Mouse (Mus musculus): Measurements from ENCODE around the gene Myo3b. TPM values are rescaled to one million over a fixed set of nuclear protein-coding genes. Genes with fewer than 3 reads are reported as not detected.
"Not testable (repeated sequence)": the region's sequence is repeated elsewhere in the genome, so short reads cannot be mapped to it uniquely, and the experiment has no call there.

Gene Myo3b
- polyA plus RNA-seq, 1 experiment from 2014 or later: not detected

- Histone ChIP-seq H3K4me2 (no peak overlapping the region), H3K9me3 (no peaks in the 10 kb centered on the region), H3K27ac (no peak overlapping the region), H3K4me3 (no peak overlapping the region), H3K36me3 (no peaks in the 10 kb centered on the region), H3K27me3 (no peaks in the 10 kb centered on the region), H3K9ac (no peak overlapping the region), H3K4me1 (no peaks in the 10 kb centered on the region)
- WGBS: 79% methylated on average over 22 of the region's 22 CpGs
- ATAC-seq (ENCODE audit: insufficient number of reproducible peaks, insufficient read depth, low FRiP score, low TSS enrichment, low read depth): no peak
These were observed 171.8 kb downstream of the Myo3b start for GRCm38 (mm10) chr2:70210427-70211332.

- Histone ChIP-seq H3K4me1 (no peaks in the 10 kb centered on the region), H3K27ac (no peak overlapping the region), H3K4me3 (no peak overlapping the region), H3K27me3 (peaks cover 7% of the 10 kb centered on the region; the same call in 1 of the 2 replicates), H3K4me2 (no peak overlapping the region), H3K9me3 (no peaks in the 10 kb centered on the region), H3K36me3 (no peaks in the 10 kb centered on the region), H3K9ac (no peak overlapping the region)
- no peak for ATAC-seq (ENCODE audit: insufficient number of reproducible peaks, insufficient read depth, low FRiP score, low TSS enrichment, low read depth)
- WGBS: 77% methylated on average over 8 of the region's 8 CpGs
These were observed 175.5 kb downstream of the Myo3b start for GRCm38 (mm10) chr2:70214401-70214800.

GRCm38 (mm10) chr2:70217800-70218199 is 178.9 kb downstream of the Myo3b start:
- ATAC-seq (ENCODE audit: insufficient number of reproducible peaks, insufficient read depth, low FRiP score, low TSS enrichment, low read depth): no peak
- no peak overlapping the region for H3K4me3 ChIP-seq
- no peaks in the 10 kb centered on the region for H3K9me3 ChIP-seq
- no peak overlapping the region for H3K27ac ChIP-seq
- H3K4me1 ChIP-seq: no peaks in the 10 kb centered on the region
- no peak overlapping the region for H3K9ac ChIP-seq
- 75% methylated on average over 3 of the region's 3 CpGs for WGBS
- H3K36me3 ChIP-seq: no peaks in the 10 kb centered on the region
- H3K27me3 ChIP-seq: peaks cover 26% of the 10 kb centered on the region
- H3K4me2 ChIP-seq: no peak overlapping the region

GRCm38 (mm10) chr2:70218469-70218868 is 179.5 kb downstream of the Myo3b start:
- no peaks in the 10 kb centered on the region for H3K4me1 ChIP-seq
- no peak overlapping the region for H3K27ac ChIP-seq
- H3K9ac ChIP-seq: no peak overlapping the region
- no peaks in the 10 kb centered on the region for H3K36me3 ChIP-seq
- no peaks in the 10 kb centered on the region for H3K9me3 ChIP-seq
- H3K27me3 ChIP-seq: peaks cover 26% of the 10 kb centered on the region
- 72% methylated on average over 8 of the region's 8 CpGs for whole genome bisulfite sequencing
- no peak for ATAC-seq (ENCODE audit: insufficient number of reproducible peaks, insufficient read depth, low FRiP score, low TSS enrichment, low read depth)
- H3K4me3 ChIP-seq: no peak overlapping the region
- no peak overlapping the region for H3K4me2 ChIP-seq

GRCm38 (mm10) chr2:70226679-70227078 is 187.8 kb downstream of the Myo3b start:
- H3K27me3 ChIP-seq: peaks cover 28% of the 10 kb centered on the region
- no peak overlapping the region for H3K27ac ChIP-seq
- 7% methylated on average over 3 of the region's 3 CpGs for WGBS
- H3K9me3 ChIP-seq: no peaks in the 10 kb centered on the region
- no peak for ATAC-seq (ENCODE audit: insufficient number of reproducible peaks, insufficient read depth, low FRiP score, low TSS enrichment, low read depth)
- no peak overlapping the region for H3K4me3 ChIP-seq
- H3K4me2 ChIP-seq: no peak overlapping the region
- no peaks in the 10 kb centered on the region for H3K36me3 ChIP-seq
- H3K4me1 ChIP-seq: no peaks in the 10 kb centered on the region
- H3K9ac ChIP-seq: no peak overlapping the region

GRCm38 (mm10) chr2:70234450-70234849 is 195.5 kb downstream of the Myo3b start:
- not testable (repeated sequence) for H3K27ac ChIP-seq; H3K36me3 ChIP-seq; H3K9ac ChIP-seq; H3K9me3 ChIP-seq; H3K4me1 ChIP-seq; H3K27me3 ChIP-seq; H3K4me2 ChIP-seq; ATAC-seq (ENCODE audit: insufficient number of reproducible peaks, insufficient read depth, low FRiP score, low TSS enrichment, low read depth); H3K4me3 ChIP-seq
- 76% methylated on average over 4 of the region's 4 CpGs for WGBS

GRCm38 (mm10) chr2:70245981-70246380 is 207.1 kb downstream of the Myo3b start:
- no peak for ATAC-seq (ENCODE audit: insufficient number of reproducible peaks, insufficient read depth, low FRiP score, low TSS enrichment, low read depth)
- WGBS: 42% methylated on average over 4 of the region's 4 CpGs
- Histone ChIP-seq H3K27me3 (peaks cover 5% of the 10 kb centered on the region), H3K36me3 (no peaks in the 10 kb centered on the region), H3K9me3 (no peaks in the 10 kb centered on the region), H3K4me2 (no peak overlapping the region), H3K27ac (no peak overlapping the region), H3K4me1 (no peaks in the 10 kb centered on the region), H3K9ac (no peak overlapping the region), H3K4me3 (no peak overlapping the region)

- no peak overlapping the region for H3K4me2 ChIP-seq
- no peak overlapping the region for H3K4me3 ChIP-seq
- ATAC-seq (ENCODE audit: insufficient number of reproducible peaks, insufficient read depth, low FRiP score, low TSS enrichment, low read depth): no peak
- H3K36me3 ChIP-seq: no peaks in the 10 kb centered on the region
- H3K9me3 ChIP-seq: no peaks in the 10 kb centered on the region
- no peak overlapping the region for H3K9ac ChIP-seq
- peaks cover 5% of the 10 kb centered on the region for H3K27me3 ChIP-seq
- H3K4me1 ChIP-seq: no peaks in the 10 kb centered on the region
- WGBS: 80% methylated on average over 7 of the region's 7 CpGs
- no peak overlapping the region for H3K27ac ChIP-seq
These were observed 209.7 kb downstream of the Myo3b start for GRCm38 (mm10) chr2:70248616-70249015.

- Histone ChIP-seq H3K27ac (no peak overlapping the region), H3K9me3 (no peaks in the 10 kb centered on the region), H3K27me3 (peaks cover 5% of the 10 kb centered on the region; the same call in 1 of the 2 replicates), H3K9ac (no peak overlapping the region), H3K36me3 (no peaks in the 10 kb centered on the region), H3K4me3 (no peak overlapping the region), H3K4me2 (no peak overlapping the region), H3K4me1 (no peaks in the 10 kb centered on the region)
- no peak for ATAC-seq (ENCODE audit: insufficient number of reproducible peaks, insufficient read depth, low FRiP score, low TSS enrichment, low read depth)
- WGBS: 56% methylated on average over 4 of the region's 4 CpGs
These were observed 210.9 kb downstream of the Myo3b start for GRCm38 (mm10) chr2:70249872-70250271.

GRCm38 (mm10) chr2:70251256-70251655 is 212.3 kb downstream of the Myo3b start:
- 85% methylated on average over 10 of the region's 10 CpGs for WGBS
- H3K9me3 ChIP-seq: no peaks in the 10 kb centered on the region
- H3K4me1 ChIP-seq: no peaks in the 10 kb centered on the region
- no peak overlapping the region for H3K4me3 ChIP-seq
- ATAC-seq (ENCODE audit: insufficient number of reproducible peaks, insufficient read depth, low FRiP score, low TSS enrichment, low read depth): no peak
- H3K27ac ChIP-seq: no peak overlapping the region
- peaks cover 5% of the 10 kb centered on the region; the same call in 1 of the 2 replicates for H3K27me3 ChIP-seq
- no peak overlapping the region for H3K4me2 ChIP-seq
- no peaks in the 10 kb centered on the region for H3K36me3 ChIP-seq
- no peak overlapping the region for H3K9ac ChIP-seq

GRCm38 (mm10) chr2:70259357-70260000 is 220.6 kb downstream of the Myo3b start:
- no peak for ATAC-seq (ENCODE audit: insufficient number of reproducible peaks, insufficient read depth, low FRiP score, low TSS enrichment, low read depth)
- Histone ChIP-seq H3K36me3 (no peaks in the 10 kb centered on the region), H3K27ac (no peak overlapping the region), H3K9ac (no peak overlapping the region), H3K4me3 (no peak overlapping the region), H3K4me1 (peaks cover 27% of the 10 kb centered on the region), H3K27me3 (peaks cover 6% of the 10 kb centered on the region; the same call in 1 of the 2 replicates), H3K9me3 (no peaks in the 10 kb centered on the region), H3K4me2 (no peak overlapping the region)
- WGBS: 24% methylated on average over 8 of the region's 8 CpGs
